Mouse (Mus musculus) liver, postnatal 0 days (tissue): ENCODE measurements around the gene Fam163a. TPM values are rescaled to one million over a fixed set of nuclear protein-coding genes. Genes with fewer than 3 reads are reported as not detected.

Experiments used
- ATAC-seq: fragments of 200-750 bp; cut with Nextera tagmentation; 2 replicates; pipeline ENCODE4 v1.8.0; 2017; ENCODE audit warnings: mild to moderate bottlenecking, moderate library complexity
- DNase-seq: peaks from one replicate; pipeline ENCODE4 v3.0.0-alpha.2; 2016
- H3K27ac ChIP-seq: fragments of 300-500 bp; sonication (generic); 2 replicates; pipeline ENCODE4 v1.5.1; 2014; ENCODE audit warnings: antibody characterized with exemption, moderate library complexity, mild to moderate bottlenecking, low read depth
- H3K27me3 ChIP-seq: fragments of 300-500 bp; sonication (generic); 2 replicates; pipeline ENCODE4 v1.6.1; 2014; ENCODE audit warnings: low read length, control low read depth, mixed read lengths; ENCODE audit not compliant: insufficient read depth
- H3K36me3 ChIP-seq: fragments of 300-500 bp; sonication (generic); replicated peaks from 2 replicates; pipeline ENCODE4 v1.6.1; 2014; ENCODE audit warnings: mild to moderate bottlenecking, control low read depth, low read length, moderate library complexity, mixed read lengths; ENCODE audit not compliant: insufficient read depth
- H3K4me1 ChIP-seq: fragments of 300-500 bp; sonication (generic); 2 replicates; pipeline ENCODE4 v1.6.1; 2014; ENCODE audit warnings: antibody characterized with exemption, mild to moderate bottlenecking, control low read depth; ENCODE audit not compliant: insufficient read depth
- H3K4me2 ChIP-seq: fragments of 300-500 bp; sonication (generic); 2 replicates; pipeline ENCODE4 v1.6.1; 2014; ENCODE audit warnings: low read depth, mild to moderate bottlenecking, low read length, moderate library complexity, mixed read lengths
- H3K4me3 ChIP-seq: fragments of 300-500 bp; sonication (generic); 2 replicates; pipeline ENCODE4 v1.5.1; 2014; ENCODE audit warnings: low read depth, low read length
- H3K9ac ChIP-seq: fragments of 300-500 bp; sonication (generic); replicated peaks from 2 replicates; pipeline ENCODE4 v1.6.1; 2014; ENCODE audit warnings: mild to moderate bottlenecking, moderate library complexity
- H3K9me3 ChIP-seq: fragments of 300-500 bp; sonication (generic); 2 replicates; pipeline ENCODE4 v1.6.1; 2016; ENCODE audit warnings: mild to moderate bottlenecking, control low read depth, low read length, mixed read lengths
- CTCF ChIP-seq: sonication (generic); IDR thresholded peaks from 2 replicates; pipeline ENCODE4 v1.5.1; 2016; ENCODE audit warnings: antibody characterized with exemption, low read depth
- EP300 ChIP-seq: IDR thresholded peaks from 2 replicates; pipeline ENCODE4 v1.6.1; 2016; ENCODE audit warnings: antibody characterized with exemption, low read depth, mild to moderate bottlenecking
- WGBS: fragments of 180-500 bp; shearing (Covaris S2); extraction: QIAGEN DNeasy Blood & Tissue Kit; methylation state at CpG from one replicate; pipeline ENCODE4 v1.1.7; 2014; ENCODE audit not compliant: insufficient replicate concordance; 5-methylcytosine and 5-hydroxymethylcytosine counted together
- polyA plus RNA-seq: library from polyadenylated mRNA; unstranded; fragments of >200 nt; fragmentation: Nextera tagmentation; extraction: Ambion mirVana; gene quantifications from 2 replicates; pipeline ENCODE4 v1.2.1, GENCODE M21; 2015

Fam163a gene
- polyA plus RNA-seq, 1 experiment from 2014 or later: 0.07 TPM

- TF ChIP-seq EP300 (no peak), CTCF (no peak)
- no peaks in the 10 kb centered on the region for H3K9me3 ChIP-seq
- no peak for ATAC-seq
- DNase-seq: no peak
- no peak overlapping the region for H3K9ac ChIP-seq
- no peaks in the 10 kb centered on the region for H3K4me1 ChIP-seq
- H3K27ac ChIP-seq: no peak overlapping the region
- H3K4me3 ChIP-seq: peak overlapping the region; percentile 26
- 22% methylated on average over 10 of the region's 10 CpGs for WGBS
- peaks cover 49% of the 10 kb centered on the region for H3K27me3 ChIP-seq
- H3K4me2 ChIP-seq: no peak overlapping the region
- no peaks in the 10 kb centered on the region for H3K36me3 ChIP-seq
These were observed 338 bp upstream of the Fam163a start for GRCm38 (mm10) chr1:156205164-156205563.

- no peaks in the 10 kb centered on the region for H3K36me3 ChIP-seq
- 5% methylated on average over 18 of the region's 18 CpGs for WGBS
- no peak overlapping the region for H3K9ac ChIP-seq
- no peak for ATAC-seq
- TF ChIP-seq EP300 (no peak), CTCF (no peak)
- no peaks in the 10 kb centered on the region for H3K9me3 ChIP-seq
- H3K4me2 ChIP-seq: peak overlapping the region; percentile 55
- no peaks in the 10 kb centered on the region for H3K4me1 ChIP-seq
- peaks cover 49% of the 10 kb centered on the region for H3K27me3 ChIP-seq
- peak overlapping the region; percentile 26 for H3K4me3 ChIP-seq
- no peak overlapping the region for H3K27ac ChIP-seq
- no peak for DNase-seq
These were observed 718 bp downstream of the Fam163a start for GRCm38 (mm10) chr1:156203961-156204655.

DNA sequence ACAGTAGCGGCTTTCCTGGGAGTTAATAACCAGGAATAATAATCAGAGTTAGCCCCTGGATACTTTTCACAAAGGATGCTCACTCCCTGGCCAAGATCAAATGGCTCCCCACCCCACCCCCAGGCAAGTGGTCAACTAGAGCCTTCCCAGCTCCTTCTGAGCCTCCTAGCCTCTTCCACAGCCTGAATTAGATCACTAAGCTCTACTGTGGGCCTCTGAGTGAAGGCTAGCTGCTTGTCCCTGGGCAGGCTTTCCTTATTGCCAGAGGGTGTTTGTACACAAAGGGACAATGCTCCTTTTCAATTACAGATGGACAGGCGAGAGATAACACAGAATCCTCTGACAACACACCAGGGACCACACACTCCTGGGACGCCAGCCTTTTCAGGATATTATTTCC lies 2.2 kb downstream of the Fam163a start:
- H3K9me3 ChIP-seq: no peaks in the 10 kb centered on the region
- no peak overlapping the region for H3K4me2 ChIP-seq
- TF ChIP-seq CTCF: no peak
- TF ChIP-seq EP300: no peak
- ATAC-seq (no peak), DNase-seq (no peak)
- no peaks in the 10 kb centered on the region for H3K36me3 ChIP-seq
- WGBS: 58% methylated on average over 3 of the region's 3 CpGs
- H3K27ac ChIP-seq: no peak overlapping the region
- H3K9ac ChIP-seq: no peak overlapping the region
- H3K4me3 ChIP-seq: no peak overlapping the region
- H3K4me1 ChIP-seq: no peaks in the 10 kb centered on the region
- H3K27me3 ChIP-seq: peaks cover 49% of the 10 kb centered on the region

DNA sequence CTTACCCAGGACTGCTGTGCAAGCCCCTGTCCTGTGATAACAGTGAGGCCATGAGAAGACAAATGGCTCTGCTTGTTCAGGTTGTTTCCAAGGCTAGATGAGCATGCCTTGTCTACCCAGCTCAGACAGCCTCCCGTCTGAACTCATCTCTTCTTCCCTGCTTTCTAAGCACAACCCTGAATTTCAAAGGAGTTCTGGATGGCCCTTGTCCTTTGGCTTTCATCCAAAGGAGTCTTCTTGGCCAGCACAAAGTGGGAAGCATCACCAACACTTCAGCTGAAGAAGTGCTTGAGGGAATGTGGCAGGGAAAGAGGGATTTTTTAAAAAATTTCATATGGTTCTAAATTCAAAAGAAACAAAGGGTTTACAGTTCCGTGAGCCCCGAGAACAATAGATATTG lies 3.8 kb downstream of the Fam163a start:
- Histone ChIP-seq H3K4me3 (no peak overlapping the region), H3K9ac (no peak overlapping the region), H3K9me3 (no peaks in the 10 kb centered on the region), H3K27ac (no peak overlapping the region), H3K4me1 (no peaks in the 10 kb centered on the region), H3K27me3 (peaks cover 37% of the 10 kb centered on the region), H3K36me3 (no peaks in the 10 kb centered on the region), H3K4me2 (no peak overlapping the region)
- TF ChIP-seq CTCF: no peak
- no peak for TF ChIP-seq EP300
- DNase-seq (no peak), ATAC-seq (no peak)
- 79% methylated on average over 3 of the region's 3 CpGs for WGBS

- no peak overlapping the region for H3K27ac ChIP-seq
- H3K9ac ChIP-seq: no peak overlapping the region
- H3K4me1 ChIP-seq: no peaks in the 10 kb centered on the region
- no peaks in the 10 kb centered on the region for H3K9me3 ChIP-seq
- DNase-seq (no peak), ATAC-seq (no peak)
- H3K27me3 ChIP-seq: peaks cover 2% of the 10 kb centered on the region
- no peak overlapping the region for H3K4me2 ChIP-seq
- WGBS: 73% methylated on average over 4 of the region's 4 CpGs
- TF ChIP-seq CTCF (no peak), EP300 (no peak)
- no peak overlapping the region for H3K4me3 ChIP-seq
- H3K36me3 ChIP-seq: no peaks in the 10 kb centered on the region
These were observed 7.2 kb downstream of the Fam163a start for GRCm38 (mm10) chr1:156197588-156197987.

DNA sequence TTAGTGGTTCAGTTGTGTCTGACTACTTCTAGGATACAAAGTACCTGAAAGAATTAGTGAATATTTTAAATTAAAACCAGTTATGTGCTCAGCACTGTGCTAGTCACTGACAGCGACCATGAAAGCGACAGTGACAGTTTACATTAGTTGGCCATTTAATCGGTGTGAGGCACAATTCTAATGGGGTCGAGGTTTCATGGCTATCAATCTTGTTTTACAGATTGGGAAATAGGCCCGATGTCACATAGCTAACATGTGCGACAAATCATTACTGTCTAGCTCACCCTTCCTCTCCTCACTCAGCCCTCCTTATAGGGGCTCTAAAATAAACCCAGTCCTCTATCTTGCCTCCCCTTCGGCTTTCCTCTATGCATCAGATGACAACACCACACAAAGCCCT lies 11.5 kb downstream of the Fam163a start:
- Histone ChIP-seq H3K9me3 (no peaks in the 10 kb centered on the region), H3K4me3 (no peak overlapping the region), H3K27ac (no peak overlapping the region), H3K4me2 (no peak overlapping the region), H3K4me1 (no peaks in the 10 kb centered on the region), H3K27me3 (no peaks in the 10 kb centered on the region), H3K36me3 (no peaks in the 10 kb centered on the region), H3K9ac (no peak overlapping the region)
- no peak for TF ChIP-seq EP300
- no peak for TF ChIP-seq CTCF
- DNase-seq: no peak
- no peak for ATAC-seq
- WGBS: 72% methylated on average over 7 of the region's 7 CpGs
